Mouse (Mus musculus) ZHBTc4 (cell line): Measurements from ENCODE around the gene Parg.

Source experiments
- DNase-seq: peaks from one replicate; pipeline ENCODE4 v3.0.0-alpha.2; 2011; ENCODE audit warnings: low read depth, low spot score

Gene Parg

GRCm38 (mm10) chr14:32321732-32322685 is 120.3 kb downstream of the Parg start, which contains the start of gene Ogdhl:
Gene Ogdhl (plus strand): TSS chr14:32322019.
- DNase-seq = peak; percentile 95

- no peak for DNase-seq
Measured at GRCm38 (mm10) chr14:32323221-32323620, 121.5 kb downstream of the Parg start.

GRCm38 (mm10) chr14:32327366-32327765 is 125.6 kb downstream of the Parg start:
- no peak for DNase-seq

- no peak for DNase-seq
Measured at GRCm38 (mm10) chr14:32332515-32333445, 131.0 kb downstream of the Parg start.

- no peak for DNase-seq
Measured at GRCm38 (mm10) chr14:32336021-32336420, 134.3 kb downstream of the Parg start.

GRCm38 (mm10) chr14:32336547-32336946 is 134.8 kb downstream of the Parg start:
- no peak for DNase-seq

- no peak for DNase-seq
Measured at GRCm38 (mm10) chr14:32341823-32342222, 140.1 kb downstream of the Parg start.

- no peak for DNase-seq
Measured at GRCm38 (mm10) chr14:32344176-32344575, 142.4 kb downstream of the Parg start.

GRCm38 (mm10) chr14:32344694-32345093 is 142.9 kb downstream of the Parg start:
- no peak for DNase-seq
